Mouse (Mus musculus) liver, embryonic 14.5 days (tissue): ENCODE measurements at regions not wholly inside any gene's neighbourhood (a gene's known extent, or its start where the extent isn't known, plus 50 kb on each side); places are given as distances from the start of the nearest gene placed in this dataset.

Experiments used
- ATAC-seq: fragments of 200-750 bp; cut with Nextera tagmentation; 2 replicates; pipeline ENCODE4 v1.8.0; 2017; ENCODE audit warnings: moderate number of reproducible peaks, mild to moderate bottlenecking, moderate library complexity; ENCODE audit not compliant: insufficient read depth
- DNase-seq, 3 experiments: peaks; one replicate each; pipeline ENCODE4 v3.0.0-alpha.2; 2012 to 2013; ENCODE audit warnings: low read depth in 3 of 3, low spot score in 3 of 3
- H3K27ac ChIP-seq: fragments of 300-500 bp; sonication (generic); 2 replicates; pipeline ENCODE4 v1.5.1; 2014; ENCODE audit warnings: moderate library complexity, mild to moderate bottlenecking, control low read depth, inconsistent platforms
- H3K27me3 ChIP-seq: fragments of 300-500 bp; sonication (generic); 2 replicates; pipeline ENCODE4 v1.6.1; 2014; ENCODE audit warnings: mild to moderate bottlenecking, low read length, moderate library complexity; ENCODE audit not compliant: control insufficient read depth, insufficient read depth
- H3K36me3 ChIP-seq: fragments of 300-500 bp; sonication (generic); replicated peaks from 2 replicates; pipeline ENCODE4 v1.6.1; 2014; ENCODE audit warnings: low read depth; ENCODE audit not compliant: control insufficient read depth, insufficient read depth
- H3K4me1 ChIP-seq, 2 experiments: fragments of 200-500 bp in 1 of 2; fragments of 300-500 bp in 1 of 2; sonication (generic) in 1 of 2; replicated peaks; 2 replicates each; pipeline ENCODE4 v1.6.1; 2012 to 2014; ENCODE audit warnings: antibody characterized with exemption in 1 of 2, inconsistent platforms in 1 of 2, low read length in 1 of 2; ENCODE audit not compliant: control insufficient read depth in 2 of 2, insufficient read depth in 2 of 2
- H3K4me2 ChIP-seq: fragments of 300-500 bp; sonication (generic); 2 replicates; pipeline ENCODE4 v1.6.1; 2014; ENCODE audit warnings: low read depth, mild to moderate bottlenecking, control low read depth, moderate library complexity
- H3K4me3 ChIP-seq, 2 experiments: fragments of 200-500 bp in 1 of 2; fragments of 300-500 bp in 1 of 2; sonication (generic) in 1 of 2; 2 replicates each; pipeline ENCODE4 v1.5.1; 2012 to 2014; ENCODE audit warnings: low read depth in 2 of 2, low read length in 2 of 2, mild to moderate bottlenecking in 2 of 2, control low read depth in 1 of 2, inconsistent platforms in 1 of 2, moderate library complexity in 1 of 2; ENCODE audit not compliant: insufficient read depth in 1 of 2
- H3K9ac ChIP-seq: fragments of 300-500 bp; sonication (generic); replicated peaks from 2 replicates; pipeline ENCODE4 v1.6.1; 2014; ENCODE audit warnings: mild to moderate bottlenecking, control low read depth, moderate library complexity
- H3K9me3 ChIP-seq: fragments of 300-500 bp; sonication (generic); 2 replicates; pipeline ENCODE4 v1.6.1; 2016; ENCODE audit warnings: low read length, mixed read lengths; ENCODE audit not compliant: control insufficient read depth
- CTCF ChIP-seq: IDR thresholded peaks from 2 replicates; pipeline ENCODE4 v1.5.1; 2016; ENCODE audit warnings: antibody characterized with exemption, low read depth, control low read depth
- EP300 ChIP-seq: IDR thresholded peaks from 2 replicates; pipeline ENCODE4 v1.6.1; 2016; ENCODE audit warnings: antibody characterized with exemption, low read depth
- WGBS: fragments of 180-500 bp; shearing (Covaris S2); extraction: QIAGEN DNeasy Blood & Tissue Kit; methylation state at CpG from one replicate; pipeline ENCODE4 v1.1.7; 2014; ENCODE audit not compliant: insufficient replicate concordance; 5-methylcytosine and 5-hydroxymethylcytosine counted together

DNA sequence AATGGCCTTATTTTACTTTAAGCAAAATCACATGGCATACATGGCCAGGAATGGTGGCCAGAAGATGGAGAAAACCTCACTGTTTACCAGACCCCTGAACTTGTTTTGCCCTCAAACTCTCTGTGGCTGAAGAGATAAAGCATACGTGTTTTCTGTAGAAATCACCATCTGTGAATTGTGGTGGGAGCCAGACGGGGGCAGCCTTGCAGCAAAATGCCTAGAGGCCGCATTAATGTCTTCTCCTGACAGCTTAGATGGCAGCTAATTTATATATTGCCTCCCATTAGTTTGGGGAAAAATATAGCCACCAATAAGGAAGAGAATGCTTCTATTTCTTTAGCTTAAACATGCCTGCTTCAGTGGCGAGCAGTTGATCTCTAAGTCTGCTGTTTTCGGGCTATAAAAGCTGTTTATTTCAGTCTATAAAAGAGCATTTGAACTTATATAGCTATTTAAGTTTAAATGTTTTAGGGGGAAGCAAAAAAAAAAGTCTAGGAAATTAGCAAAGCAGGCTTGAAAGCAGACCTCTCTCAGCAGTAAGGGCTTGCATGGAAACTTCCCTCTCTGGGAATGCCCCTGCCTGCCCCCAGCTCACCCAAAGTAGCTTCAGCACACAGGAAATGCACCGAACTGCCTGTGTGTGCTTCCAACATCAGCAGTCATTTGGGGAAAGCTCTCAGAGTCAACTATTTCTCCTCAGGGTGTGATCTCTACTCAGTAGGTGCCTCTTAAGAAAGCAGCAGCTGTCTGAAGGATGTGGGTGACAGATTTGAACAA lies 747.1 kb downstream of the Gm826 start:
- no peak overlapping the region for H3K9ac ChIP-seq
- H3K27ac ChIP-seq = no peak overlapping the region
- 28% methylated on average over 6 of the region's 6 CpGs for WGBS
- H3K27me3 ChIP-seq = no peaks in the 10 kb centered on the region
- H3K4me2 ChIP-seq = no peak overlapping the region
- TF ChIP-seq EP300 = no peak
- TF ChIP-seq CTCF = no peak
- no peak for ATAC-seq
- H3K9me3 ChIP-seq = no peaks in the 10 kb centered on the region
- no peaks in the 10 kb centered on the region for H3K36me3 ChIP-seq
- DNase-seq = no peak
- no peak overlapping the region for H3K4me3 ChIP-seq
- H3K4me1 ChIP-seq = no peaks in the 10 kb centered on the region

DNA sequence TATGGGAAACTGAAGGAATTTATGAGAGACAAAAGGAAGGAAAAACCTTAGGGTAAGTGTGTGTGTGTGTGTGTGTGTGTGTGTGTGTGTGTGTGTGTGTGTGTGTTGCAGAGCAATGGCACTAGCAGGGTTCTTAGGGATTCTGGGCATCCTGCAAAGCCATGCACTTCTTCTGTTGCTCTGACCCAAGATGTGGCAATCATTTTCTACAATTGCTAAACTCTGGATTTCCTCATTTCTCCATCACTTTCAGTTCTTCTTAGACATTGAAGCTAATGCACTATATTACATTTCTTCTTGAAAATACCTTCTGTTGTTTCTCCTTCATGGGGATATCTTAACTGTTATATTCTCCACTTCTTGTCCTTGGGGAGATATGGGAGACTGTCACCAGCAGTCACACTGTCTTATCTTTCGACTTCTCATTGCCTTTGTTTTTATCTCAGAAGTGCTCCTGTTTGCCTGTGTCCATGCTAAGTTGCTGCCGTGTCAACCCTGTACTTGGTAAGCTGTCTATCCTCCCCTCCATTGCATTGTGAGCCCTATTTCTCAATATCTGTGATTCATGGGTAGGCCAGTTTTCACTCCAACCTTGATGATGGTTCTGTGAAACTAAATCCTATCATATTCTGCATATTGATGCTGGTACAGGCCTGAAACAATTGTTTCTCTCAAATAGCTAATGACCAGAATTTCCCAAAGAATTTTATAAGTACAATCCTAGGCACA lies 742.4 kb downstream of the Gm826 start:
- H3K9ac ChIP-seq = no peak overlapping the region
- TF ChIP-seq CTCF (no peak), EP300 (no peak)
- H3K4me2 ChIP-seq = no peak overlapping the region
- H3K27me3 ChIP-seq = no peaks in the 10 kb centered on the region
- H3K9me3 ChIP-seq = no peaks in the 10 kb centered on the region
- ATAC-seq (no peak), DNase-seq (no peak)
- WGBS = 26% methylated on average over 2 of the region's 2 CpGs
- no peaks in the 10 kb centered on the region for H3K36me3 ChIP-seq
- no peak overlapping the region for H3K4me3 ChIP-seq
- no peak overlapping the region for H3K27ac ChIP-seq
- no peaks in the 10 kb centered on the region for H3K4me1 ChIP-seq

DNA sequence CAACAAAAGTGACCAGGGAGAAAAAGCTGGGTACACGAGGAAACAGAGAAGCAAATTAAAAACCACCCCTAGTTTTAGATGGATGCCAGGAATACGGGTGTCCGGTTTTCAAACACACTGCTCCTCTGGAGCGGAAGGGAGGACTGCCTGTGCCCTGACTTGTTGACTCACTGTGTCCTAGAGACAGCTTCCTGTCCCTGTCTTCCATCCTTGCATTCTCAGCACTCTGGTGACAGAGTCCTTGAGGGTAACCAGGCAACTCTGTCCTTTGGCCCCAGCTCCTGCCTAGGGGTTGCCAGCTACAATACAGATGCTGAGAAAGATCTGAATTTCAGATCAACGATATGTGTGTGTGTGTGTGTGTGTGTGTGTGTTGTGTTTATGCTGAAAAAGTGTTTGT lies 741.1 kb downstream of the Gm826 start:
- H3K9ac ChIP-seq = no peak overlapping the region
- no peaks in the 10 kb centered on the region for H3K4me1 ChIP-seq
- H3K27ac ChIP-seq = no peak overlapping the region
- DNase-seq = no peak
- H3K36me3 ChIP-seq = no peaks in the 10 kb centered on the region
- no peak for ATAC-seq
- WGBS = 30% methylated on average over 5 of the region's 5 CpGs
- TF ChIP-seq CTCF = no peak
- no peak for TF ChIP-seq EP300
- no peak overlapping the region for H3K4me2 ChIP-seq
- H3K27me3 ChIP-seq = no peaks in the 10 kb centered on the region
- no peaks in the 10 kb centered on the region for H3K9me3 ChIP-seq
- H3K4me3 ChIP-seq = no peak overlapping the region

DNA sequence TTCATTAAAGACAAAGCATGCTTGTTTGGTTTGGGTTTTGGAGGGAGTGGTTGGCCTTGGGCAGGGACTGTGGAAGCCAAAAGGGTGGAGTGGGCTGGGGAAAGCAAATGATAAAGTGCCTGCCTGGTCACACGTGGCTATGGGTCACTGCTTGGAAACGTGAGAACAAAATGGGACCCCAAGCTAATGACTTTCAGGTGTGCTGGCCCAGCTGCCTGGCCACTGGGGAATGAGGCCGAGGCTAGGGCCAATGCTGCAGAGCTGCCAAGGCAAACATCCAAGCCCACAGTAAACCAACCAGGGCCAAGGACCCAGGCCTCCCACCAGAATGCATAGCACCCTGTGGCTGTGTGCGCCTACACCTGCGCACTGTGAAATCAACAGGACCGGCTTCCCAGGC lies 737.7 kb downstream of the Gm826 start:
- no peak for TF ChIP-seq EP300
- no peak for TF ChIP-seq CTCF
- ATAC-seq (no peak), DNase-seq (no peak)
- Histone ChIP-seq H3K36me3 (no peaks in the 10 kb centered on the region), H3K4me3 (no peak overlapping the region), H3K27ac (no peak overlapping the region), H3K9me3 (no peaks in the 10 kb centered on the region), H3K4me2 (no peak overlapping the region), H3K27me3 (no peaks in the 10 kb centered on the region), H3K4me1 (no peaks in the 10 kb centered on the region), H3K9ac (no peak overlapping the region)
- 67% methylated on average over 6 of the region's 6 CpGs for WGBS

GRCm38 (mm10) chr2:159598080-159598479 lies 735.9 kb downstream of the Gm826 start:
- H3K4me3 ChIP-seq = no peak overlapping the region
- no peaks in the 10 kb centered on the region for H3K36me3 ChIP-seq
- no peak overlapping the region for H3K4me2 ChIP-seq
- no peak overlapping the region for H3K27ac ChIP-seq
- no peaks in the 10 kb centered on the region for H3K27me3 ChIP-seq
- H3K4me1 ChIP-seq = no peaks in the 10 kb centered on the region
- H3K9me3 ChIP-seq = no peaks in the 10 kb centered on the region
- DNase-seq (no peak), ATAC-seq (no peak)
- H3K9ac ChIP-seq = no peak overlapping the region
- WGBS = 40% methylated on average over 3 of the region's 3 CpGs
- TF ChIP-seq EP300 (no peak), CTCF (no peak)
